Mouse (Mus musculus) neural tube, embryonic 13.5 days (tissue): Measurements from ENCODE around the gene Dapk3. TPM values are rescaled to one million over a fixed set of nuclear protein-coding genes. Genes with fewer than 3 reads are reported as not detected.
A peak's percentile ranks its signal among the peaks of the same experiment; 100 is the strongest.
"Not testable (repeated sequence)": the region's sequence is repeated elsewhere in the genome, so short reads cannot be mapped to it uniquely, and the experiment has no call there.

Source experiments
- ATAC-seq: fragments of 200-750 bp; cut with Nextera tagmentation; 2 replicates; pipeline ENCODE4 v1.8.0; 2017; ENCODE audit warnings: low read depth, mild to moderate bottlenecking, moderate TSS enrichment, moderate library complexity
- H3K27ac ChIP-seq: fragments of 300-500 bp; sonication (generic); replicated peaks from 2 replicates; pipeline ENCODE4 v1.5.1; 2015; ENCODE audit warnings: moderate library complexity, mild to moderate bottlenecking, inconsistent platforms
- H3K27me3 ChIP-seq: fragments of 300-500 bp; sonication (generic); 2 replicates; pipeline ENCODE4 v1.6.1; 2015; ENCODE audit warnings: mild to moderate bottlenecking, inconsistent platforms
- H3K36me3 ChIP-seq: fragments of 300-500 bp; sonication (generic); 2 replicates; pipeline ENCODE4 v1.6.1; 2015; ENCODE audit warnings: mild to moderate bottlenecking, inconsistent platforms
- H3K4me1 ChIP-seq: fragments of 300-500 bp; sonication (generic); replicated peaks from 2 replicates; pipeline ENCODE4 v1.6.1; 2015; ENCODE audit warnings: inconsistent platforms
- H3K4me2 ChIP-seq: fragments of 300-500 bp; sonication (generic); 2 replicates; pipeline ENCODE4 v1.6.1; 2015; ENCODE audit warnings: inconsistent platforms, mild to moderate bottlenecking, moderate library complexity
- H3K4me3 ChIP-seq: fragments of 300-500 bp; sonication (generic); 2 replicates; pipeline ENCODE4 v1.5.1; 2015; ENCODE audit warnings: mild to moderate bottlenecking, inconsistent platforms
- H3K9ac ChIP-seq: fragments of 300-500 bp; sonication (generic); 2 replicates; pipeline ENCODE4 v1.6.1; 2015; ENCODE audit warnings: moderate library complexity, mild to moderate bottlenecking, inconsistent platforms
- H3K9me3 ChIP-seq: fragments of 300-500 bp; sonication (generic); 2 replicates; pipeline ENCODE4 v1.6.1; 2016; ENCODE audit warnings: inconsistent platforms
- WGBS: fragments of 180-500 bp; shearing (Covaris S2); methylation state at CpG from one replicate; pipeline ENCODE4 v1.1.7; 2015; 5-methylcytosine and 5-hydroxymethylcytosine counted together
- polyA plus RNA-seq: library from polyadenylated mRNA; unstranded; fragments of >200 nt; fragmentation: Nextera tagmentation; extraction: Ambion mirVana; gene quantifications from 2 replicates; pipeline ENCODE4 v1.2.1, GENCODE M21; 2015

The Dapk3 gene
- polyA plus RNA-seq, 1 experiment from 2014 or later = 79.1 TPM

GRCm38 (mm10) chr10:81175345-81175701 lies 7.5 kb upstream of the Dapk3 start:
- peak overlapping the region; percentile 75 for H3K9ac ChIP-seq
- WGBS = 10% methylated on average over 4 of the region's 4 CpGs
- H3K9me3 ChIP-seq, H3K27me3 ChIP-seq, ATAC-seq: not testable (repeated sequence)
- peak overlapping the region; percentile 37; the same call in 1 of the 2 replicates for H3K4me3 ChIP-seq
- H3K36me3 ChIP-seq = peaks cover 32% of the 10 kb centered on the region
- H3K27ac ChIP-seq = peak overlapping the region; percentile 97
- H3K4me2 ChIP-seq = peak overlapping the region; percentile 71
- H3K4me1 ChIP-seq = peaks cover 66% of the 10 kb centered on the region

GRCm38 (mm10) chr10:81175936-81176465 lies 6.8 kb upstream of the Dapk3 start:
- Histone ChIP-seq H3K9me3 (no peaks in the 10 kb centered on the region), H3K4me3 (peak overlapping the region; percentile 91), H3K4me2 (peak overlapping the region; percentile 58), H3K27me3 (no peaks in the 10 kb centered on the region), H3K27ac (peak overlapping the region; percentile 97), H3K9ac (peak overlapping the region; percentile 59), H3K36me3 (peaks cover 38% of the 10 kb centered on the region), H3K4me1 (peaks cover 71% of the 10 kb centered on the region)
- no peak for ATAC-seq
- 7% methylated on average over 13 of the region's 13 CpGs for WGBS

- Histone ChIP-seq H3K9me3 (no peaks in the 10 kb centered on the region), H3K4me3 (peak within 1 kb of the TSS; percentile 91), H3K4me1 (peaks cover 78% of the 10 kb centered on the region), H3K4me2 (peak within 1 kb of the TSS; percentile 98), H3K9ac (peak within 1 kb of the TSS; percentile 97), H3K36me3 (peaks cover 45% of the 10 kb centered on the region), H3K27ac (peak within 1 kb of the TSS; percentile 97), H3K27me3 (no peaks in the 10 kb centered on the region)
- ATAC-seq = peak; percentile 70
- under 1% methylated on average over 77 of the region's 77 CpGs for WGBS
These were observed 6.1 kb upstream of the Dapk3 start, which contains the start of gene Eef2 for GRCm38 (mm10) chr10:81176466-81177271. Gene Eef2 (plus strand): TSS chr10:81176631.

GRCm38 (mm10) chr10:81177491-81177925 lies 5.3 kb upstream of the Dapk3 start:
- Histone ChIP-seq H3K27me3 (no peaks in the 10 kb centered on the region), H3K4me2 (peak overlapping the region; percentile 98), H3K9me3 (no peaks in the 10 kb centered on the region), H3K9ac (peak overlapping the region; percentile 97), H3K4me1 (peaks cover 86% of the 10 kb centered on the region), H3K36me3 (peaks cover 53% of the 10 kb centered on the region), H3K27ac (peak overlapping the region; percentile 92), H3K4me3 (peak overlapping the region; percentile 91)
- WGBS = 14% methylated on average over 16 of the region's 16 CpGs
- ATAC-seq = no peak

GRCm38 (mm10) chr10:81177958-81178712 lies 4.7 kb upstream of the Dapk3 start:
- Histone ChIP-seq H3K9me3 (no peaks in the 10 kb centered on the region), H3K4me2 (peak overlapping the region; percentile 98), H3K27ac (no peak overlapping the region), H3K4me3 (peak overlapping the region; percentile 91), H3K36me3 (peaks cover 53% of the 10 kb centered on the region), H3K9ac (peak overlapping the region; percentile 97), H3K4me1 (peaks cover 80% of the 10 kb centered on the region), H3K27me3 (no peaks in the 10 kb centered on the region)
- ATAC-seq = no peak
- 69% methylated on average over 14 of the region's 14 CpGs for WGBS

- H3K4me3 ChIP-seq = 0 out of 2 replicates have a peak overlapping the region, but pooled peaks have one; percentile 91
- 96% methylated on average over 11 of the region's 11 CpGs for WGBS
- ATAC-seq = no peak
- H3K9ac ChIP-seq = no peak overlapping the region
- no peak overlapping the region for H3K27ac ChIP-seq
- no peaks in the 10 kb centered on the region for H3K9me3 ChIP-seq
- no peaks in the 10 kb centered on the region for H3K27me3 ChIP-seq
- H3K36me3 ChIP-seq = peaks cover 53% of the 10 kb centered on the region
- H3K4me2 ChIP-seq = no peak overlapping the region
- H3K4me1 ChIP-seq = peaks cover 78% of the 10 kb centered on the region
These were observed 3.9 kb upstream of the Dapk3 start for GRCm38 (mm10) chr10:81178927-81179326.

GRCm38 (mm10) chr10:81179451-81180342 lies 3.1 kb upstream of the Dapk3 start:
- ATAC-seq = no peak
- H3K36me3 ChIP-seq = peaks cover 60% of the 10 kb centered on the region
- 91% methylated on average over 32 of the region's 32 CpGs for WGBS
- H3K4me1 ChIP-seq = peaks cover 78% of the 10 kb centered on the region
- H3K27ac ChIP-seq = no peak overlapping the region; the same call in none of the 2 replicates
- H3K27me3 ChIP-seq = no peaks in the 10 kb centered on the region
- no peaks in the 10 kb centered on the region for H3K9me3 ChIP-seq
- H3K4me2 ChIP-seq = no peak overlapping the region
- no peak overlapping the region for H3K4me3 ChIP-seq
- H3K9ac ChIP-seq = no peak overlapping the region

- Histone ChIP-seq H3K9ac (no peak overlapping the region), H3K9me3 (no peaks in the 10 kb centered on the region), H3K4me1 (peaks cover 68% of the 10 kb centered on the region), H3K27ac (no peak overlapping the region), H3K4me2 (no peak overlapping the region), H3K27me3 (no peaks in the 10 kb centered on the region), H3K36me3 (peaks cover 71% of the 10 kb centered on the region), H3K4me3 (no peak overlapping the region)
- WGBS = 94% methylated on average over 13 of the region's 13 CpGs
- ATAC-seq = no peak
These were observed 1.9 kb upstream of the Dapk3 start for GRCm38 (mm10) chr10:81180946-81181345.

- not testable (repeated sequence) for H3K27me3 ChIP-seq, ATAC-seq, H3K9me3 ChIP-seq, H3K4me2 ChIP-seq, H3K4me3 ChIP-seq, H3K9ac ChIP-seq
- WGBS = 83% methylated on average over 12 of the region's 12 CpGs
- Histone ChIP-seq H3K4me1 (peaks cover 66% of the 10 kb centered on the region), H3K27ac (peak overlapping the region; percentile 72; the same call in 1 of the 2 replicates), H3K36me3 (peaks cover 77% of the 10 kb centered on the region)
These were observed 945 bp upstream of the Dapk3 start for GRCm38 (mm10) chr10:81181860-81182259.

GRCm38 (mm10) chr10:81183805-81184204 lies 1.0 kb downstream of the Dapk3 start, which contains the start of gene 4930442H23Rik:
Gene 4930442H23Rik (minus strand): TSS chr10:81183849.
- Histone ChIP-seq H3K4me1 (peaks cover 50% of the 10 kb centered on the region), H3K27ac (peak within 1 kb of the TSS; percentile 90), H3K4me3 (peak within 1 kb of the TSS; percentile 71), H3K27me3 (no peaks in the 10 kb centered on the region), H3K9me3 (no peaks in the 10 kb centered on the region), H3K4me2 (peak within 1 kb of the TSS; percentile 61), H3K9ac (peak within 1 kb of the TSS; percentile 81), H3K36me3 (peaks cover 73% of the 10 kb centered on the region)
- ATAC-seq = no peak
- WGBS = 87% methylated on average over 5 of the region's 5 CpGs

GRCm38 (mm10) chr10:81184765-81185164 lies 2.0 kb downstream of the Dapk3 start:
- H3K9ac ChIP-seq = no peak overlapping the region
- no peaks in the 10 kb centered on the region for H3K9me3 ChIP-seq
- no peak overlapping the region for H3K4me2 ChIP-seq
- no peaks in the 10 kb centered on the region for H3K27me3 ChIP-seq
- no peak for ATAC-seq
- no peak overlapping the region for H3K4me3 ChIP-seq
- WGBS = 68% methylated on average over 4 of the region's 4 CpGs
- H3K36me3 ChIP-seq = peaks cover 68% of the 10 kb centered on the region
- no peak overlapping the region for H3K27ac ChIP-seq
- peaks cover 40% of the 10 kb centered on the region for H3K4me1 ChIP-seq
